Mouse (Mus musculus) embryonic facial prominence, embryonic 13.5 days (tissue): Measurements from ENCODE around the gene Map3k3. TPM values are rescaled to one million over a fixed set of nuclear protein-coding genes. Genes with fewer than 3 reads are reported as not detected.
"Not testable (repeated sequence)": the region's sequence is repeated elsewhere in the genome, so short reads cannot be mapped to it uniquely, and the experiment has no call there.

Source experiments
- ATAC-seq: fragments of 200-750 bp; cut with Nextera tagmentation; 2 replicates; pipeline ENCODE4 v1.8.0; 2017; ENCODE audit warnings: low read depth; ENCODE audit not compliant: insufficient number of reproducible peaks, insufficient read depth, low FRiP score, low TSS enrichment
- H3K27ac ChIP-seq: fragments of 300-500 bp; sonication (generic); 2 replicates; pipeline ENCODE4 v1.5.1; 2015; ENCODE audit warnings: moderate library complexity, mild to moderate bottlenecking, inconsistent platforms
- H3K27me3 ChIP-seq: fragments of 300-500 bp; sonication (generic); 2 replicates; pipeline ENCODE4 v1.6.1; 2015; ENCODE audit warnings: mild to moderate bottlenecking, inconsistent platforms
- H3K36me3 ChIP-seq: fragments of 300-500 bp; sonication (generic); 2 replicates; pipeline ENCODE4 v1.6.1; 2015; ENCODE audit warnings: mild to moderate bottlenecking, inconsistent platforms
- H3K4me1 ChIP-seq: fragments of 300-500 bp; sonication (generic); 2 replicates; pipeline ENCODE4 v1.6.1; 2015; ENCODE audit warnings: inconsistent platforms
- H3K4me2 ChIP-seq: fragments of 300-500 bp; sonication (generic); 2 replicates; pipeline ENCODE4 v1.6.1; 2015; ENCODE audit warnings: moderate library complexity, mild to moderate bottlenecking, inconsistent platforms
- H3K4me3 ChIP-seq: fragments of 300-500 bp; sonication (generic); 2 replicates; pipeline ENCODE4 v1.5.1; 2015; ENCODE audit warnings: mild to moderate bottlenecking, inconsistent platforms
- H3K9ac ChIP-seq: fragments of 300-500 bp; sonication (generic); 2 replicates; pipeline ENCODE4 v1.6.1; 2015; ENCODE audit warnings: mild to moderate bottlenecking, inconsistent platforms
- H3K9me3 ChIP-seq: fragments of 300-500 bp; sonication (generic); 2 replicates; pipeline ENCODE4 v1.6.1; 2016; ENCODE audit warnings: inconsistent platforms
- WGBS: fragments of 180-500 bp; shearing (Covaris S2); methylation state at CpG from one replicate; pipeline ENCODE4 v1.1.7; 2015; ENCODE audit warnings: mixed read lengths; 5-methylcytosine and 5-hydroxymethylcytosine counted together
- polyA plus RNA-seq: library from polyadenylated mRNA; unstranded; fragments of >200 nt; fragmentation: Nextera tagmentation; extraction: Ambion mirVana; gene quantifications from 2 replicates; pipeline ENCODE4 v1.2.1, GENCODE M21; 2015

Map3k3 gene
- polyA plus RNA-seq, 1 experiment from 2014 or later, result 25.6 TPM

DNA sequence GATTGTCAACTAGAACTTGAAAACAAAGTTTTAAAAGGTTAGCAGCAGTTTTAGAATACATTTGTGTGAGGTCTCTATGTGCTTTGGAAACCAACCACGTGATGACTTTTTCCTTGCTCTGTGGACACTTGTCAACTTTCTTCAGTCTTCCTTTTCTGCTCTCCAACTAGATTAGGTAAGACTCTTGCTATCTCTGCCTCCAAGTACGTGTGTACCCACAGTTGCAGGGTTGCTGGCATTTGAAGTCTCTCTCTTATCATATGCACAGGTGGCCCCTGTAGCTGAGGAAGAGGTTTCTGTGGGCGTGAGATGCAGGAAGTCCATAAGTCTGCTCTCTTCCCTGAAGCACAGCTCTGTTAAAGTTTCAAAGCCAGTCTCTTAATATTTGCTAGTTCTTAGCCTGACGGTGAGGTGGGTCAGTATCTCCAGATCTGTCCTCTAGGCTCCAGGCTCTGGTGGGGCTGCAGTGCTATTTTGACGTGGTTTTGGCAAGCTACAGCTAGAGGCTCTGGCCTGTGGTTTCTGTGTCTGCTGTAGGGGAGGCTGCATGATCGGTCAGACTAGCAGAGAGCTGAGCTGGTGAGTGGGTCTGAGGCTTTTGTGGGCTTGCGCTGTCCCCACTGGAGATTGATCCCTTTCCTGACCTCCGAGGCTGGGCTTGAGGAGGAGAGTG, 27.5 kb upstream of the Map3k3 start:
- Histone ChIP-seq H3K9me3 (no peaks in the 10 kb centered on the region), H3K9ac (no peak overlapping the region), H3K27ac (no peak overlapping the region), H3K4me2 (no peak overlapping the region), H3K4me3 (no peak overlapping the region), H3K27me3 (no peaks in the 10 kb centered on the region), H3K4me1 (no peaks in the 10 kb centered on the region), H3K36me3 (peaks cover 82% of the 10 kb centered on the region)
- ATAC-seq, result no peak
- 87% methylated on average over 8 of the region's 8 CpGs for WGBS

DNA sequence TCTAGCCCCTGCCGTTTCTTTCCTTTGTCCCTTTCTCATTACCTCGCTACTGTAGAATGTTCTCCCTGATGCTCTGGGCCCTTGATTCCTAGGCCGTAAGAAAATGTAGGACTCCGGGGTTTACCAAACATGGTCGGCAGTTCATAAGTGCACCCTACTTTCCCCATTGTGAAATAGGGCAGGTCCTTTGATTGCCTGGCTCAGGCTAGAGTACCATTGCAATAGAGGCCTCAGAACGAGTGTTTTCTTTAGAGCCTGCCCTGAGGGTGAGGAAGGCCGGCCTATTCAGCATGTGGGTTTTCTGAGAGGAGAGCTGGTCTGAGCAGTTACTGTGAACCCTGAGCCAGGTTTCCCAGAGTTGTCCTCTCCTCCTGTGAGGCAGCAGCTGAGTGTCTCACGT, 26.4 kb upstream of the Map3k3 start:
- Histone ChIP-seq H3K27ac (no peak overlapping the region), H3K9me3 (no peaks in the 10 kb centered on the region), H3K27me3 (no peaks in the 10 kb centered on the region), H3K4me3 (no peak overlapping the region), H3K4me2 (no peak overlapping the region), H3K36me3 (peaks cover 72% of the 10 kb centered on the region), H3K9ac (no peak overlapping the region), H3K4me1 (no peaks in the 10 kb centered on the region)
- WGBS, result 77% methylated on average over 8 of the region's 8 CpGs
- no peak for ATAC-seq

DNA sequence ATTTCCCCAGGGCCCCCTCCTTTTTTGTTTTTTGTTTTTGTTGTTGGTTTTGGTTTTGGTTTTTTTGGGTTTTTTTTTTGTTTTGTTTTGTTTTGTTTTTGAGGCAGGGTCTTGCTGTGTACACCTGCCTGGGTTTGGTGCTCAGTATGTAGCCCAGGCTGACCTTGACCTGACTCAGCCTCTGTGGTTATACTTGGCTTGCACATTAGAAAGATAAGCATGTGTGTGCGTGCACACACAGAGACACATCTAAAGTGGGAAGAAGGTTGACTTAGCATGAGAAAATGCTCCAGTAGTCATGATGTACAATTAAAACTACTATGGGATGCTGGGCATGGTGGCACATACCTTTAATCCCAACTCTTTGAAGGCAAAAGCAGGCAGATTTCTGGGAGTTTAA, 23.9 kb upstream of the Map3k3 start:
- H3K9me3 ChIP-seq, result no peaks in the 10 kb centered on the region
- no peaks in the 10 kb centered on the region for H3K4me1 ChIP-seq
- peaks cover 46% of the 10 kb centered on the region for H3K36me3 ChIP-seq
- H3K4me3 ChIP-seq, result no peak overlapping the region
- H3K27ac ChIP-seq, result no peak overlapping the region
- H3K4me2 ChIP-seq, result no peak overlapping the region
- no peaks in the 10 kb centered on the region for H3K27me3 ChIP-seq
- ATAC-seq, result no peak
- H3K9ac ChIP-seq, result no peak overlapping the region
- 86% methylated on average over 1 of the region's 1 CpGs for WGBS

DNA sequence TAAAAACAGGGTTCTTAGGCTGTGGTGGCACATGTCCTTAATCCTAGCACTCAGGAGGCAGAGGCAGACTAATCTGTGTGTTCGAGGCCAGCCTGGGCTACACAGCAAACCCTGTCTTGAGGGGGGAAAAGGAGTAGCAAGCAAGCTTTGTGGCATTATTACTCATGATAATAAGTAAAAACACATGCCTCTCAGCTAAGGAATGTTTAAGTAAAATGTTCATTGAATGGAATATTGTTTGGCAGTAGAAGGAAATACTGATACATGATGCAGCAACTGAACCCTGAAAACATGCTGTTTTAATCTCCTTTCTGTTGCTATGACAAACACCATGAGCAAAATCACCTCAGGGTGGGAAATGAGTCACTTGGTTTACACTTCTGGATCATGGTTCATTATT, 23.1 kb upstream of the Map3k3 start:
- Histone ChIP-seq H3K4me2 (no peak overlapping the region), H3K27ac (peak overlapping the region; percentile 33; the same call in 1 of the 2 replicates), H3K9me3 (no peaks in the 10 kb centered on the region), H3K4me3 (no peak overlapping the region), H3K27me3 (no peaks in the 10 kb centered on the region), H3K9ac (no peak overlapping the region), H3K36me3 (peaks cover 39% of the 10 kb centered on the region), H3K4me1 (no peaks in the 10 kb centered on the region)
- 62% methylated on average over 1 of the region's 1 CpGs for WGBS
- no peak for ATAC-seq

DNA sequence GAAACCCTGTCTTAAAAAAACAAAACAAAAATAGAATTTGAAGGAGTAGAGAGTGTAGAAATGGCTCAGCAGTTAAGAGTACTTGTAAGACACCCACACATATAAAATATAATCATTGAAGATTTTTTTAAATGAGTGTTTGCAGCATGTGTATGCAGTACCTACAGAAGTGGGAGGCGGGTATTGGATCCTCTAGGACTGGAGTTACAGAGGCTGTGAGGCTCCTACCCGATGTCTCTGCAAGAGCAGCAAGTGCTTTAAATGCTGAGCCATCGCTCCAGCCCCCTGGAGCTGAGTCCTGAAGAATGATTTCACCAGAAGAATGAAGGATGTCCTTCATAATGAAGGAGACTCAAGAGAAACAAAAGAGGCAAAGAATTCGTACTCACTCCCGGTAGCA, 20.7 kb upstream of the Map3k3 start:
- Histone ChIP-seq H3K9me3 (no peaks in the 10 kb centered on the region), H3K9ac (no peak overlapping the region), H3K27ac (no peak overlapping the region), H3K36me3 (peaks cover 15% of the 10 kb centered on the region), H3K4me3 (no peak overlapping the region), H3K4me1 (peaks cover 12% of the 10 kb centered on the region), H3K4me2 (no peak overlapping the region), H3K27me3 (no peaks in the 10 kb centered on the region)
- ATAC-seq, result no peak
- 83% methylated on average over 5 of the region's 5 CpGs for WGBS

DNA sequence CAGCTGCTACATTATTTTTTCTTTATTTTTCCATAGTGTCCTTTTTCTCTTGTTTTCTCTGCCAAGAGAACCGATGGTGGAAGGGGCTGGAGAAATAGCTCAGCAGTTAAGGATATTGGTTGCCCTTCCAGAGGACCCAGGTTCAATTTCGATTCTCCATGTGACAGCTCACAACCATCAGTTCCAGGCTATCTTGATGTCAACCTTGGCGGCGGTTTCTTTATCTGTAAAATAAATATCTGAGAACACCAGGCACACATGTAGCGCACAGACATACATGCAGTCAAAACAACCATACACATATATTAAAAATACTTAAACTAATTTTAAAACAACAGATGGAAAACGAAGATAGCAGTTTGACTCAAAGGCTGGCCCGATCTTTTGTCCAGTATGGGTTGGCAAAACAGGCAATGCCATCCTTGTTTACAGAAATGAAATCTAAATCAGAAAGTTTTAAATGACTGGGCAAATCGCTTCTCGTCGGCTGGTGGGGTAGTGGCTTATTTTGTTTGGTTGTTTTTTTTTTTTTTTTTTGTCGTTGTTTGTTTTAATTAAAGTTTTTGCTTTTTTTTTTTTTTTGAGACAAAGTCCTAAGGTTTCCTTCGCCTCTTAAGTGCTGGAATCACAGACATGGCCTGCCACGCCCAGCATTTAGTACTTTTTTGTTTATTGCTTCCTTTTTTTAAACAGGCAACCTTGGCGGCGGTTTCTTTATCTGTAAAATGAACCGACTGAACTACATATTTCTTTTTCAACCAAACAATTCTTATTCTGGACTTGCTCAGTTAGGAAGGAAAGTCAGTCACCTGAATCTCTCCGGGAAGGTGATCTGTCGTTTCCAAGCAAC, 19.1 kb upstream of the Map3k3 start:
- peak overlapping the region; percentile 81 for H3K4me2 ChIP-seq
- peak overlapping the region; percentile 94; the same call in 1 of the 2 replicates for H3K9ac ChIP-seq
- no peaks in the 10 kb centered on the region for H3K9me3 ChIP-seq
- H3K4me3 ChIP-seq, result peak overlapping the region; percentile 92
- no peak for ATAC-seq
- 41% methylated on average over 18 of the region's 18 CpGs for WGBS
- no peaks in the 10 kb centered on the region for H3K27me3 ChIP-seq
- H3K4me1 ChIP-seq, result peaks cover 12% of the 10 kb centered on the region
- 0 out of 2 replicates have a peak, but pooled peaks cover 8% of the 10 kb centered on the region for H3K36me3 ChIP-seq
- H3K27ac ChIP-seq, result no peak overlapping the region

DNA sequence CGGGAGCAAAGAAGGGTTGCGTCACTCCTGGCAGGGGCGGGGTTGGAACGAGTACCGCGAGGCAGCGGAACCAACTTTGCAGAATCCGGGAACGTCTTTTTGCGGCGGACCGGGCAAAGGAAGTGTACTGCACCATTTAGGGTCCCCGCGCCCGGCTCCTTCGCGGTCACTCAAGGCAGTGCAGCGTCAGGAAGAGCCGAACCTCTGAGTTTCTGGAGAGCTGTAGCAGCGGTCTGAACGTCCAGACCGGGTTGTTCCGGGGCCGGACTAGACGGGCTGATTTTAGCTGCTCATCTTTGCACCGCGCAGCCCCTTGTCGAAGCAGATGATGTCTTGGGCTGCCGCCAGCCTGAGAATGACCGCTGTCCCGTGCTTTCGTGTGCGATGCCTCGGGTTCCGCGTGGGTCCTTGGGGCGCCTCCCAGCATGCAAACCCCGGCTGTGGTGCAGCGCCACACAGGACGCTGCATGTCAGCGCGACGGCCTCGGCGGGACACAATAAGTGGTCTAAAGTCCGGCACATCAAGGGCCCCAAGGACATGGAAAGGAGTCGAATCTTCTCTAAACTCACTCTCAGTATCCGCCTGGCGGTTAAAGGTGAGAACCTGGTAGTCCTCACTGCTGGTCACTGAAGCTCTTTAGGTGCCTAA, 18.4 kb upstream of the Map3k3 start, which contains the start of gene Taco1:
Gene Taco1, plus strand, starts transcription at position 139 of the 649 bp plus-strand sequence.
- Histone ChIP-seq H3K9me3 (no peaks in the 10 kb centered on the region), H3K4me3 (peak within 1 kb of the TSS; percentile 92), H3K4me1 (peaks cover 12% of the 10 kb centered on the region), H3K36me3 (0 out of 2 replicates have a peak, but pooled peaks cover 8% of the 10 kb centered on the region), H3K4me2 (peak within 1 kb of the TSS; percentile 81), H3K27me3 (no peaks in the 10 kb centered on the region), H3K27ac (peak within 1 kb of the TSS; percentile 87), H3K9ac (peak within 1 kb of the TSS; percentile 94)
- ATAC-seq, result peak; percentile 94
- WGBS, result under 1% methylated on average over 49 of the region's 49 CpGs

DNA sequence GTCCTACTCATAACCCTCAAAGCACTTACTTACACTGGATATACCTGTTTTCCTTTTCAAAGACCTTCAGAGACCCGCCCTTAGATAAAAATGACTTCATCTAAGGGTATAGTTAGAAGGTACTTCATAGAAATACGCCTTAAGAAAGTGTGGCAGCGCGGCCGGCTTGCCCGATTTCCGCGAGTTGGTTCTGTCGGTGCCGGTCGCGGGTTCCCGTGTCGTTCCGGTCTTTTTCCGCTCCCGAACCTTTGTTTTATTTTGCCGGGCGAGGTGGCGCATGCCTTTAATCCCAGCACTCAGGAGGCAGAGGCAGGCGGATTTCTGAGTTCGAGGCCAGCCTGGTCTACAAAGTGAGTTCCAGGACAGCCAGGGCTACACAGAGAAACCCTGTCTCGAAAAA, 17.8 kb upstream of the Map3k3 start:
- not testable (repeated sequence) for H3K9me3 ChIP-seq, ATAC-seq, H3K27me3 ChIP-seq, H3K36me3 ChIP-seq
- H3K4me1 ChIP-seq, result peaks cover 12% of the 10 kb centered on the region
- 16% methylated on average over 23 of the region's 23 CpGs for WGBS
- peak overlapping the region; percentile 87; the same call in 1 of the 2 replicates for H3K27ac ChIP-seq
- H3K4me3 ChIP-seq, result peak overlapping the region; percentile 92
- peak overlapping the region; percentile 94 for H3K9ac ChIP-seq
- peak overlapping the region; percentile 81 for H3K4me2 ChIP-seq

DNA sequence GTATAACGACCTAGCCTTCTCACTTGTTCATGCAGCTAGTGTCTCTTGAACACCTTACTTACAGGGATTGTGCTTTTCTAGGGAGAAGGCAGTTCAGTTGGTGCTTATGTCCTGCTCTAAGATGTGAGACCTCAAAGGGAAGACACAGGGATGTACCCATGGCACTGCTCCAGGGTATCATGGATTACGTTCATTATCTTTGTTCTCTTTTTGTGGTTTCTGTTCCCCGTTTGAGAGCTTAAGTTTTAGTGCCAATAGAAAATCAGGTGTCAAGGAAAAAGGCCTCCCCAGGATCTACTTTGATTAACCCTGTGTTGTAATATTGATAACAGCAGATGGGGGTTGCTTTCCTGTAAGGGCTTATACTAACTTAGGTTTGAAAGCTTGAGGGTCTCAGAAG, 10.6 kb upstream of the Map3k3 start:
- no peak overlapping the region for H3K9ac ChIP-seq
- no peak overlapping the region for H3K4me3 ChIP-seq
- H3K27ac ChIP-seq, result no peak overlapping the region
- H3K9me3 ChIP-seq, result no peaks in the 10 kb centered on the region
- H3K4me1 ChIP-seq, result no peaks in the 10 kb centered on the region
- WGBS, result 79% methylated on average over 3 of the region's 3 CpGs
- H3K4me2 ChIP-seq, result no peak overlapping the region
- no peak for ATAC-seq
- H3K27me3 ChIP-seq, result no peaks in the 10 kb centered on the region
- peaks cover 32% of the 10 kb centered on the region for H3K36me3 ChIP-seq

DNA sequence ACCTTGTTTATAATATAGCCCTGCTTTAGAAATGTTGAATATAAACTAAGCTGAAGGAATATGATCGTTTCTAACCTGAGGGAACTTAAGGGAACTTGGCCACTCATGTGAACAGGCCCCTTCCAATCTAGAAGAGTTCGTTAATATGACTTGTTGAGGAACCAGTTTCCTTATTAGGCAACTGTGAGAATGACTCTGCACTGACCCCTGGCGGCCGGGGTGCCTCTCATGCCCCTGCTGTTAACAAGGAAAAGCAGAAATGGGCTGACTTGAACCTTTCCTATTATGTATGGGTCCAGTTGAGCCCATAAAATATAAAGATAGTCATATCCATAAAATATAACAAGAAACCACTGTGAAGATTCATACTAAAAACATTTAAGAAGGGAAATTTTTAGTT, 8.1 kb upstream of the Map3k3 start:
- WGBS, result 3% methylated on average over 4 of the region's 4 CpGs
- Histone ChIP-seq H3K9me3 (no peaks in the 10 kb centered on the region), H3K4me1 (no peaks in the 10 kb centered on the region), H3K36me3 (peaks cover 24% of the 10 kb centered on the region), H3K4me3 (no peak overlapping the region), H3K4me2 (no peak overlapping the region), H3K27ac (no peak overlapping the region), H3K27me3 (no peaks in the 10 kb centered on the region), H3K9ac (no peak overlapping the region)
- no peak for ATAC-seq

DNA sequence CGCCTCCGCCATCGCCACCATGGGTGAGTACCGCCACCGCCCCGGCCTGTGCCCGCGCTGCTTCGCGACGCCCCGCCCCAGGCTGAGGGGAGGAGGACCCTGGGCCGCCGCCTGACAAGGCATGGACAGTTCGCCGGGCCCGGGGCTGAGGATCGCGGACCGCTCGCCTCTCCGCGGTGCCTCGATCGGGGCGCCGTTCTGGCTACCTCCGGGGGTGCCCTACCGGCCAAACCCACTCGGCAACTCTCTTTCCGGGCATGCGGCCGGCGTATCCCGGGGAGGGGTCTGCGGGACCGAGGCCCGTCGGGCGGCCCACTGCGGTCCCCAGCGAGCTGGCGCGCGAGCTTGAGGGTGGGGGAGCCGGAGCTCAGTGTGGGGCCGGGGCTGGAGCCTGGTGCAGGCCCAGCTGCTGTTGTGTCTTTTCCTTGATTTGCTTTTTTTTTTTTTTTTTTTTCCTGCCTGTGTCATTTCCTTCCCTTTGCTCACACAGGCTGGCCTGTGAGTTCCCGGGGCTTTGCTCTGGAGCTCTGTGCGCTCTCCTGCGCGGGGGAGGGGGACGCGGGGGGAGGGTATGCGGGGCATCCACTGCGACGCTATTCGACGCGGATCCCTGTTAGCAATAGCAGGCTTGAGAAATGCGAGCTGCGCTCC, 623 bp downstream of the Map3k3 start:
- peak overlapping the region; percentile 99 for H3K27ac ChIP-seq
- peak overlapping the region; percentile 94 for H3K9ac ChIP-seq
- H3K4me2 ChIP-seq, result peak overlapping the region; percentile 74
- H3K9me3 ChIP-seq, result no peaks in the 10 kb centered on the region
- WGBS, result under 1% methylated on average over 52 of the region's 61 CpGs
- H3K4me1 ChIP-seq, result peaks cover 16% of the 10 kb centered on the region
- no peaks in the 10 kb centered on the region for H3K27me3 ChIP-seq
- no peaks in the 10 kb centered on the region for H3K36me3 ChIP-seq
- peak; percentile 65 for ATAC-seq
- H3K4me3 ChIP-seq, result peak overlapping the region; percentile 94
